Mouse (Mus musculus) 3T3-L1 (cell line): Measurements from ENCODE around the gene Ethe1.

Experiments
- DNase-seq: peaks from one replicate; pipeline ENCODE4 v3.0.0-alpha.2; 2015; ENCODE audit warnings: low read depth, low spot score

The Ethe1 gene

DNA sequence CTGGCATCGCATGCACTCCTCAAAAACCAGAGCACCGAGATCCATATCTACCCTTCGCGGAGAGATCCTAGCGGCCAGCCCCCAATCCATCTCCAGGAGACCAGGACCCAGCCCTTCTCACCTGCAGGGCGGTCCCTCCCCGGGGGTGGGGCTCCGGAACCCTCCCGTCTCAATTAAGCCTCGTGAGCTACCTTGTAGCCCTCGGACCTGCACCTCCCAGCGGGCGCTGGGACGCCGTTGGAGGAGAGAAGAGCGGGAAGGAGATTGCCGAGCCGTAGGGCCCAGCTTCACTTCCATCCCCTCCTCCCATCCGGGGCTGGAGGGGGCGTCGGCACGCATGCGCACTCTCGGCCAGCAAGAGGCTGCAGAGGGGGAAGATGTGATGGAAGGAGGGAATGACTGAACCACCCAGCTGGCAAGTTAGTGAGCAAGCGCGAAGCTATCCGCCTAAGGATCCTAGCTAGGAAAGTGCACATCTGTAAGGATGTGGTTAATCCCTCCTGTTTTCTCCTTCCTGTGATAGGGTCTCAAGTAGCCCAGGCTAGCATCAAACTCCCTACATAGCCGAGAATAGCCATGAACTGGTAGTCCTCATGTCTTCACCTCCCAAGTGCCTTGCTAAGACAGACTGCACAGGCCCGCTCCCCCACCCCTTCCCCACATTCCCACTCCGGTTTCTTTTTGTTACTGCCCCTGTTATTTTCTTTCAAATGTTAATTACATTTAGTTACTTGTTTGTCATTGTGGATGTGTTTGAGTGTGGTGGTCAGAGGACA is at the start of gene Ethe1, which contains the start of gene Zfp575:
Gene Ethe1 (plus strand): TSS at position 214 of the 776 bp plus-strand sequence.
Gene Zfp575 (minus strand): TSS at position 312 of the 776 bp plus-strand sequence.
- no peak for DNase-seq

GRCm38 (mm10) chr7:24537591-24537990 is 49.8 kb upstream of the Ethe1 start:
- DNase-seq = no peak

- DNase-seq = no peak
Measured at GRCm38 (mm10) chr7:24538154-24538553, 49.2 kb upstream of the Ethe1 start.

DNA sequence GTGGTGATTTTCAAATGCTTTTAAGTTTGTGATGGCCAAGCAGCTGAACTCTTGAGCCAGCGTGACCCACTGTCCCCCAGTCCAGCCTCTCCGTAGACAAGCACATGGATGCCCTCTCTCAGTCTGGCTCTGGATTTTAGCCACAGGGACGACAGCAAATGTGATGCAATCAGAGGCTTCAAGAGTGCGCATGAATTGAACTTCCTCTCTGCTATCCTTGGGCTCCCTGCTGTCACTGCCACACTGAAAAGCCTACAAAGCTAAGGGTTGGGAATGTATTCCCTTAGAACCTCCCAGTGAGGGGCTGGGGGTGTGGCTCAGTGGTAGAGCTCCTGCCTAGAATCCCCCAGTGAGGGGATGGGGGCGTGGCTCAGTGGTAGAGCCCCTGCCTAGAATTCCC is 48.6 kb upstream of the Ethe1 start:
- no peak for DNase-seq

GRCm38 (mm10) chr7:24539686-24540085 is 47.7 kb upstream of the Ethe1 start:
- no peak for DNase-seq

DNA sequence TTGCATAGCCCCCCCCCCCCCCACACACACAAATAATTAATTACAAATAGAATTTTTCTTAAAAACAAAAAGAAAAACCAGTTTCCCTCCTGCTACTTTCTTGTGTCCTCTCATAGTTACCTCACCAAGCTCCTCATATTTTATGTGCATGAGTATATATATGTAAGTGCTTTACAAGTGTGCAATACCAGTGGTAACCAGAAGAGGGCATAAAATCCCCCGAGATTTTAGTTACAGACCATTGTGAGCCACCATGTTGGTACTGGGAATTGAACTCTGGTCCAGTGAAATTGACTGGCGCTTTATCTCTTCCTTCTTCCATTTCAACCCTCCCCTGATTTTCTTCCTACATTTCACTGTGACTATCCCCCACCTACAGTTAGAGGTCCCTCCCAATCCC is 42.8 kb upstream of the Ethe1 start:
- peak; percentile 42 for DNase-seq

- no peak for DNase-seq
Measured at GRCm38 (mm10) chr7:24546068-24546614, 41.2 kb upstream of the Ethe1 start, which contains the start of the genes Pinlyp and Xrcc1. TSS of gene Pinlyp (minus strand) at chr7:24546118. TSS of gene Xrcc1 (plus strand) at chr7:24546289.

DNA sequence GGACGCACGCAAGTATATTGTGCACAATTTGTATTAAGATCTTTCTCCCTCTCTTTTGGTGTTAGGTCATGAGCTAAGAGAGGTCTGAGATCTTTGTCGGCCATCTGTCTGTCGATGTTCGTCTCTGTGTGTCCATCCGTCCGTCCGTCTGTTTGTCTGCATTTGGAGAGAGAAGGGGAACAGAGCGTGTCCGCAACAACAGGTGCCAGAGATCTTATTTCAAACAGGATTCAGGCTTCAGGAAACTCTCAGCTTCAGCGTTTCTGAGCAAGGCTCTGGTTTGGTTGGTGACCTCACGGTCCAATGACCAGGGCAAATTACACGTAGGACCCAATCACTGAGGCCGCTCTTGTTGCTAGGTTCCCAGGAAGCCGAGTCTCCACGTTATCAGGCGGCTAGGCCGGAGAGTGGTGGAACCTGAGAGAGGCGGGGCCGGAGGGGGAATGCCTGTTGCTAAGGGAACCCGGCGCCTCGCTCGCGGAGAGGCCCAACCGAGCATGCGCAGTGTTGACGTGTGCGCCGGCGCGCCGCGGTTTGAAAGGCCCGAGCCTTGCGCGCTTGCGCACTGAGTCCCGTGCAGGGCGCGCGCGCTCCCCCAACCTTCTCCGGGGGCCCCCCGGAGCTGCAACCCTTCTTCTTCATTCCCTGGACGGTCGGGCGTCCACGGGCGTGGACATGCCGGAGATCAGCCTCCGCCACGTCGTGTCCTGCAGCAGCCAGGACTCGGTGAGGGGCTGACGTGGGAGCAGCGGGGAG is 40.5 kb upstream of the Ethe1 start:
- DNase-seq = peak; percentile 99

DNA sequence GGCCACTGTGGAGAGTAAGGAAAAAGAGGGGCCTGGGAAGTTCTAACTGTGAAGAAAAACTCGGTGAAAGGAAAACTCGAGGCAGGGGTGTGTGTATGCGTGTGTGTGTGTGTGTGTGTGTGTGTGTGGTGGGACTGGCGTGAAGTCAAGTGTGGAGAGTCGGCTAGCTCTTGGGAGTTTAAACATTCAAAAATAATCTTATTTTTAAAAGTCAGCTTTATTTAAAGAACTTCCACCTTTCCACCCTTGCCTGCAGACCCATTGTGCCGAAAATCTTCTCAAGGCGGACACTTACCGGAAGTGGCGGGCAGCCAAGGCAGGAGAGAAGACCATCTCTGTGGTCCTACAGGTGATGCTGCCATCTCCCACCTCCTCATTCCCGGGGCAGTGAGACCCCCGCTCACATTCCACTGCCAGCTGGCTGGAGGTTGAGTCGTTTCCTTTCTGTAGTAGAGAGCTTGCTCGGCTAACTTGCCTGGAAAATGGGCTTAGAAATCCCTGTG is 39.8 kb upstream of the Ethe1 start:
- peak; percentile 4 for DNase-seq

GRCm38 (mm10) chr7:24551985-24552759 is 35.2 kb upstream of the Ethe1 start:
- no peak for DNase-seq

DNA sequence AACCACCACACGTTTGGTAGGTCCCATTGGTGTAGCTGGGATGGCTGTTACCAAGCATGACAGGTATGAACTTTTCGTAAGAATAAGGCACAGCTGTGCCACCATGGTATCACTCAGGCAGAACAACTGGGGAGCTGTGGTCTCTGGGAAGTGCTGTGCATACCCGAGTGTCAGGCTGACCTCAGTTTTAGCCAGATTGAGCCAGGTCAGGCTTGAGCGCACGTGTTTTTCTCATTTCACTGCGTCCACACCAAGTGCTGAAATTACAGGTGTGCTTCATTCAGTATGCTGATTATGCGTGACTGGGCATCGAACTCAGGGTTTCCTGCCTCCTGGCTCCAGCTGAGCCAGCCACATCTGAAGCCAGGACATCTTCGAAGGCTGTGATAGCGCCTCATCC is 31.6 kb upstream of the Ethe1 start:
- DNase-seq = no peak

GRCm38 (mm10) chr7:24561450-24561849 is 25.9 kb upstream of the Ethe1 start:
- DNase-seq = no peak

DNA sequence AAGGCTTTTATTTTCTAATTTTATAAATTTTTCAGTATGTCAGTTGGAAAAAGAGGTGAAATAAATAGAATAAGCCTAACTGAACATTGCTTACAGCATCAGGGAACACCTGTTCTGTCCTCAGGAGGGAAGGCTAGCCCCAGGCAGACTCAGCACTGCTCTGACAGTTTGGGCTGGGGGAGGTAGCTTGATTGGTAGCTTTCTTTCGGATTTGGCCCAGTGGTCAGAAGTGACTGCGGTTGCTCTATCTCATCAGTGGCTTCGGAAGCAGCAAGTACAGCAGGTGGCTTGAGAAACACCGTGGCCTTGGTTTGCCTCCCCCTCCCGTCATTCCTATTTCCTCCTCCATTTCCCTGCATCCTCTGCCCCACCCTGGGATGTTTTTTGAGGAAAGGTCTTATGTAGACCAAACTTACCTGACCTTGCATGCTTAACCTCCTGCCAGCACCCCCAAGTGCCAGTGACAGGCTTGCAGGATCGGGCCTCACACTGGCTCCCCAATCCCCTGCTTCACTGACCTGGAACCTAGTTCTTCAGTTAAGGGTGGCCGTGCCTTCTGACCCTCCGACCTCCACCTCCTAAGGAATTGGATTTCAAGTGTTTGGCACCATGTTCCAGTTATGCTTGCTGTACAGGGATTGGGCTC is 24.0 kb upstream of the Ethe1 start:
- no peak for DNase-seq

DNA sequence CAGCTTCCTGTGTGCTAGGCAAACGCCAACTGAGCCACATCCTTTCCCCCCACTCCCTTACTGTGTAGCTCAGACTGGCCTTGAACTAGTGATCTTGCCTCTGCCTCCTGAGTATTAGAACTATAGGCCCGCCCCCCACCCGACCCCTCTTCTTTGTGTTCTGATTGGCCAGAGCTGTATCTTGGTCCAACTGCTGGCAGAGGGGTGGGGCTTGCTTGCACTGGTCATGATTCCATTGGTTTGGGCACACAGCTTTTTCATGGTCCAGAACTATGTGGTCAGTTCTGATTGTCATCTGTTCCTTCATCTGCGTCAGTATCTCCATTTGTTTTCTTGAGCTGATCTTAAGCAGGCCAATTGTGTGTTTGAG is 23.5 kb upstream of the Ethe1 start:
- no peak for DNase-seq

- peak; percentile 73 for DNase-seq
Measured at GRCm38 (mm10) chr7:24564607-24565265, 22.6 kb upstream of the Ethe1 start.

DNA sequence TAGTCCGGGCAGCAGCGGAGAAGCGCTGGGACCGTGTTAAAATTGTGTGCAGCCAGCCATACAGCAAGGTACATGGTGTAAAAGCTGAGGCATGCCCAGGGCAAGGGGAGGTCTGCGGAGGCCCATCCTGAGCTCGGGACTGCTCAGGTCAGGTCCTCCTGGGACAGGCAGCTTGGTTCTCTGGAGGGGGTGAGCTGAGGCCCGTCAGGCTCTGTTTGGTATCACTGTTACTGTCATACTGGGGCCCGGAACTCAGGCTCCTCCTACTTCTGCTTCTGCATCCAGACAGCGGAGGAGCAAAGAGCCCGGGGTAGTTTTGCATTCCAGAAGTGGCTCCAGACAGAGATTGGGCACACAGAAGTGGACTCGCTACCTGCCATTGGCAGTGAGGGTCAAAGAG is 21.7 kb upstream of the Ethe1 start:
- DNase-seq = no peak

DNA sequence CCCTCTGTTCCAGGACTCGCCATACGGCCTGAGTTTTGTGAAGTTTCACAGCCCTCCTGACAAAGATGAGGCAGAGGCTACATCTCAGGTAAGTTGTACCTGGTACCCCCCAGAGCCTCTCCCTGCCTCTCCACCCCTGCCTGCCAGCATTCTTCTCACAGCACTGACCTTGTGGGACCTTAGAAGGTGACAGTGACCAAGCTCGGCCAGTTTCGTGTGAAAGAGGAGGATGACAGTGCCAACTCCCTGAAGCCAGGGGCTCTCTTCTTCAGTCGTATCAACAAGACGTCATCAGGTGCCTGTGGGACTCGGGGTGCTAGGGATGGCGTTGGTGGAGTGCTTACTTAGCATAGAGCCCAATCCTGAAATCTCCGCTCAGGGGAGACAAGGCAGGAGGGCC is 21.1 kb upstream of the Ethe1 start:
- no peak for DNase-seq

- no peak for DNase-seq
Measured at GRCm38 (mm10) chr7:24568512-24568911, 18.8 kb upstream of the Ethe1 start.

- no peak for DNase-seq
Measured at GRCm38 (mm10) chr7:24571071-24571470, 16.3 kb upstream of the Ethe1 start.

GRCm38 (mm10) chr7:24572455-24572854 is 14.9 kb upstream of the Ethe1 start:
- peak; percentile 20 for DNase-seq
